Mouse (Mus musculus) midbrain, embryonic 10.5 days (tissue): ENCODE measurements at regions not wholly inside any gene's neighbourhood (a gene's known extent, or its start where the extent isn't known, plus 50 kb on each side); places are given as distances from the start of the nearest gene placed in this dataset.

Source experiments
- DNase-seq: peaks from one replicate; pipeline ENCODE4 v3.0.0-alpha.2; 2017; ENCODE audit warnings: low spot score
- H3K27ac ChIP-seq: fragments of 300-500 bp; sonication (generic); replicated peaks from 2 replicates; pipeline ENCODE4 v1.5.1; 2016; ENCODE audit warnings: mild to moderate bottlenecking
- H3K27me3 ChIP-seq: fragments of 300-500 bp; sonication (generic); 2 replicates; pipeline ENCODE4 v1.6.1; 2016; ENCODE audit warnings: low read depth, mild to moderate bottlenecking; ENCODE audit not compliant: poor library complexity, severe bottlenecking
- H3K36me3 ChIP-seq: fragments of 300-500 bp; sonication (generic); 2 replicates; pipeline ENCODE4 v1.6.1; 2016; ENCODE audit warnings: mild to moderate bottlenecking, moderate library complexity
- H3K4me1 ChIP-seq: fragments of 300-500 bp; sonication (generic); 2 replicates; pipeline ENCODE4 v1.6.1; 2016
- H3K4me3 ChIP-seq: fragments of 300-500 bp; sonication (generic); 2 replicates; pipeline ENCODE4 v1.5.1; 2016; ENCODE audit warnings: mild to moderate bottlenecking, moderate library complexity
- H3K9me3 ChIP-seq: fragments of 300-500 bp; sonication (generic); replicated peaks from 2 replicates; pipeline ENCODE4 v1.6.1; 2016; ENCODE audit warnings: mild to moderate bottlenecking
- WGBS: fragments of 180-500 bp; shearing (Covaris S2); methylation state at CpG from one replicate; pipeline ENCODE4 v1.1.7; 2016; 5-methylcytosine and 5-hydroxymethylcytosine counted together

DNA sequence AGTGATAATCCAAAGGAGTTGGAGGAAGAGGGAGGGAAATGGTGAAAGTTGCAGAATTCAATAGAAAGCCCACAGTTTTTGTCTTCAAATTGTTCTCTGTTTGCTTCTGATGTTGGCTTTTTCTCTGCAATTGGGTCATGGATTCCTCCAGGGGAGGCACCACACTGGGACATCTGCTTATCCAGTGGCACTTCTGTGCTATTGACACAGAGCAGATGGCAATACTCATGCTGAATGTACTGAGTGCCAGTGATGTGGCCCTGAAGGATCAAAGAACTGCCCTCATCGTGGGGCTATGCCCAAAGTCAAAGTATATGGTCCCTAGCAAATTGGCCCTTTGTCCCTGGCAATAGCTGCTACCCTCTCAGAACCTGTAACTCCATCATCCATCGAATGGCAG is 918.9 kb upstream of the Fam160b2 start:
- H3K9me3 ChIP-seq: no peaks in the 10 kb centered on the region
- no peak for DNase-seq
- no peaks in the 10 kb centered on the region for H3K27me3 ChIP-seq
- no peaks in the 10 kb centered on the region for H3K4me1 ChIP-seq
- H3K4me3 ChIP-seq: no peak overlapping the region
- WGBS: 48% methylated on average over 2 of the region's 2 CpGs
- no peaks in the 10 kb centered on the region for H3K36me3 ChIP-seq
- no peak overlapping the region for H3K27ac ChIP-seq

DNA sequence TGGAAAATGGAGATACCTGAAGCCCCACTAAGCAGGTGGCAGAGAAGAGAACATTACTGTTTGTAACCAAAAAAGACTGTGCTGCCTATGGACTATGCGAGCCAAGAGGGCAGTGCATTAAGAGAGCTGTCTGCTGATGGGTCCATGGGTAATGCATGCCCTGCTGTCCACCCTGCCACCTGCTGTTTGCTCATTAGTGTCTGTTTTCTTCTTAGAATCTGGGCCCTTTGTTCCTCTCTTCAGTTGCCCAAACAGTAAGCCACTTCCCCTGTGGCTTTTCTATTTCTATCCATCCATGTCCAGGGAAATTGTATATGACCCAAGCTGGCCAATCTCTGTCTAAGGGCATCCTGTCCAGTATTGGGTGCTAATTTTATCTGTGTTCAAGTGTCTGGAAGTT is 901.2 kb upstream of the Fam160b2 start:
- Histone ChIP-seq H3K27me3 (no peaks in the 10 kb centered on the region), H3K4me3 (no peak overlapping the region), H3K27ac (no peak overlapping the region), H3K4me1 (no peaks in the 10 kb centered on the region), H3K36me3 (no peaks in the 10 kb centered on the region), H3K9me3 (no peaks in the 10 kb centered on the region)
- 71% methylated on average over 1 of the region's 1 CpGs for WGBS
- DNase-seq: no peak

- Histone ChIP-seq H3K4me1 (no peaks in the 10 kb centered on the region), H3K9me3 (no peaks in the 10 kb centered on the region), H3K27ac (no peak overlapping the region), H3K36me3 (no peaks in the 10 kb centered on the region), H3K4me3 (no peak overlapping the region), H3K27me3 (no peaks in the 10 kb centered on the region)
- DNase-seq: no peak
- 91% methylated on average over 7 of the region's 7 CpGs for WGBS
These were observed 891.6 kb upstream of the Fam160b2 start for GRCm38 (mm10) chr14:71491201-71491600.

DNA sequence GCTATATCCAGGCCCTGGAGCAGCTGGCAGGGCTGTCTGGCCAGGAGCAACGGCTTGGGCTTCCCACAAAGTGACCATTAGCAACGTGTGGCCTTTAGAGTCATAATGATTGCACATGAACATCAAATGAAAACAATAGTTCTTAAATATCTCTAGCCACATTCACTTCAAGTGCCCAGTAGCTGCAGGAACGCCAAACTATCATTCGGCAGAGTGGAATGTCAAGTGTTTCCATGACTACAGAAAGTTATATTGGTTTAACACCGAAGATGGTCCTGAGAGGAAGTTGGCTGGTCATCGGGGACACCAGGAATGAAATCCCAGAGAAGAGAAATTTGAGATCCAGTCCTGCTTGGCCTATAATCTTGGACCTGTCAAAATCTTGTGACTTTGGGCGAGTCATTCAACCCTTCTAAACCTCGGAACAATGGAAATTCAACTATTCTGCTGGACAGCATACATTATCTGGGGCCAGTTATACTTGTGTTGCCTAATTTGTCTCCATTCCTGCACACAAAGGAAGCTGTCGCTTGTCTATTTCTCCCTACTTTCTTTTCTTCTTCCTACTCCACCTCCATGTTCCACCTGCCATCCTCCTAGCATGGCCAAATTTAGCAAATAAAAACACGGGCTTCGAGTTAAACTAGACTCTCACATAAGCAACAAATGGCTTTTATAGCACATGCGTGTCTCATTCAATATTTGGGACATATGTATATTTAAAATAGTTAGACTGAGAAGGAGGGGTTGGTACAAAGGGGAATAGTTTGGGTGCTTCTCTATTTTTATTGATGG is 886.7 kb upstream of the Fam160b2 start:
- Histone ChIP-seq H3K27ac (no peak overlapping the region), H3K4me1 (no peaks in the 10 kb centered on the region), H3K36me3 (no peaks in the 10 kb centered on the region), H3K9me3 (no peaks in the 10 kb centered on the region), H3K4me3 (no peak overlapping the region), H3K27me3 (no peaks in the 10 kb centered on the region)
- DNase-seq: no peak
- WGBS: 90% methylated on average over 12 of the region's 12 CpGs

GRCm38 (mm10) chr14:71475656-71476055 is 876.0 kb upstream of the Fam160b2 start:
- DNase-seq: no peak
- no peaks in the 10 kb centered on the region for H3K36me3 ChIP-seq
- no peaks in the 10 kb centered on the region for H3K4me1 ChIP-seq
- H3K4me3 ChIP-seq: no peak overlapping the region
- no peaks in the 10 kb centered on the region for H3K27me3 ChIP-seq
- no peak overlapping the region for H3K27ac ChIP-seq
- WGBS: 57% methylated on average over 2 of the region's 2 CpGs
- no peaks in the 10 kb centered on the region for H3K9me3 ChIP-seq

DNA sequence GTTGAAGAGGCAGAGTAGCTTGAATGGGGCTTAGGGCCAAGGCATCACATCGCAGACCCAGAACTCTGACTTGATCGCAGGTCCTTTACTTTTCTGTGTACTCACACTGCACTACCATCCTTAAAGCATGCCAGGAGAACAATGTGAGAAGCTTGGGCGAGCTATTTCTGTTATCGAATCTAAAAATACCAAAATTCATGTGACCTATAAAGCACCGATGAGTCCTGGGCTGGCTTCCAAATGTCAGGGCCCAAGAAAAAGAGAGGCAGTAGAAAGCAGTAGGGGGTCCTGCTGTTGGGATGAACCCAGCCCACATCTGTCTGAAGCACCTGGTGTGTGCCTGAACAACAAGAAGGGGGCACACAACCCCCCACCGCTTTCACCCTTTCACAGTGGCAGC is 874.3 kb upstream of the Fam160b2 start:
- Histone ChIP-seq H3K36me3 (no peaks in the 10 kb centered on the region), H3K4me1 (no peaks in the 10 kb centered on the region), H3K9me3 (no peaks in the 10 kb centered on the region), H3K27me3 (no peaks in the 10 kb centered on the region), H3K4me3 (no peak overlapping the region), H3K27ac (no peak overlapping the region)
- DNase-seq: no peak
- 87% methylated on average over 6 of the region's 6 CpGs for WGBS

- no peaks in the 10 kb centered on the region for H3K27me3 ChIP-seq
- H3K4me3 ChIP-seq: no peak overlapping the region
- H3K27ac ChIP-seq: no peak overlapping the region
- no peaks in the 10 kb centered on the region for H3K36me3 ChIP-seq
- no peak for DNase-seq
- H3K4me1 ChIP-seq: no peaks in the 10 kb centered on the region
- WGBS: 74% methylated on average over 2 of the region's 2 CpGs
- no peaks in the 10 kb centered on the region for H3K9me3 ChIP-seq
These were observed 832.7 kb upstream of the Fam160b2 start for GRCm38 (mm10) chr14:71432364-71432763.
